Mouse (Mus musculus): ENCODE results near the gene Smc3. TPM values are rescaled to one million over a fixed set of nuclear protein-coding genes. Genes with fewer than 3 reads are reported as not detected.

The Smc3 gene
- polyA plus RNA-seq, 1 experiment from 2014 or later, result 19.7 TPM

GRCm38 (mm10) chr19:53679981-53680380, 79.8 kb downstream of the Smc3 start:
- no peak for TF ChIP-seq EP300 (IDR thresholded peaks at IDR 0.05; ENCODE audit: low read depth)
- no peak for TF ChIP-seq CTCF (IDR thresholded peaks at IDR 0.05; ENCODE audit: low read depth)
- WGBS (ENCODE audit: insufficient replicate concordance), result 77% methylated on average over 7 of the region's 7 CpGs

DNA sequence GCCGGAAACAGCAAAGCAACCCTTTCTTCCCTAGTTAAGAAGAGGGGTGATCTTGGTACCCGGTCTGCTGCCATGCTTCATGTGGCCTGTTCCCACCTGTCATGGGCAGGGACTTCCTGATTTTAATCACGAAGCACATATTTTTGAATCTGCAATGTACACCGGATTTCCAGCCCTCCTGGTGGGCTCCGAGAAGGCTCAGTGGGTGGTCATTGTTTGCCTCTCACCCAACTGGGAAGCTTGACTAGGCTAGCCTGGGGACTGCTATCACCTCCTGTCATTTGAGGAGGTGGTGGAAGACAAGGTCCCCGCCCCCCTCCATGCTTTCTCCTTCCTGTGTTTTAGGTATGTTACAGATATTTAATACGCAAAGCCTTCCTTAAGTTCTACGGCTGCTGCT, 82.2 kb downstream of the Smc3 start:
- H3K4me2 ChIP-seq (ENCODE audit: low read depth, low read length), result no peak overlapping the region
- DNase-seq (no peak), ATAC-seq (no peak)
- H3K27ac ChIP-seq (ENCODE audit: low read depth), result no peak overlapping the region
- H3K4me1 ChIP-seq (ENCODE audit: insufficient read depth), result peaks cover under 1% of the 10 kb centered on the region; the same call in 1 of the 2 replicates
- TF ChIP-seq CTCF (IDR thresholded peaks at IDR 0.05; ENCODE audit: low read depth) (no peak), EP300 (IDR thresholded peaks at IDR 0.05; ENCODE audit: low read depth) (no peak)
- no peak overlapping the region for H3K4me3 ChIP-seq (ENCODE audit: low read depth, low read length)
- peaks cover 38% of the 10 kb centered on the region for H3K27me3 ChIP-seq (ENCODE audit: insufficient read depth, low read length)
- no peaks in the 10 kb centered on the region for H3K9me3 ChIP-seq (ENCODE audit: low read length)
- no peak overlapping the region for H3K9ac ChIP-seq (replicated peaks)
- WGBS (ENCODE audit: insufficient replicate concordance), result 48% methylated on average over 8 of the region's 8 CpGs
- no peaks in the 10 kb centered on the region for H3K36me3 ChIP-seq (replicated peaks; ENCODE audit: insufficient read depth, low read length)

More at GRCm38 (mm10) chr19:53679981-53680380, 79.8 kb downstream of the Smc3 start:
- Histone ChIP-seq H3K36me3 (replicated peaks; ENCODE audit: insufficient read depth, low read length) (no peaks in the 10 kb centered on the region), H3K4me2 (ENCODE audit: low read depth, low read length) (no peak overlapping the region), H3K9ac (replicated peaks) (no peak overlapping the region), H3K27ac (ENCODE audit: low read depth) (no peak overlapping the region), H3K4me3 (ENCODE audit: low read depth, low read length) (no peak overlapping the region), H3K9me3 (ENCODE audit: low read length) (no peaks in the 10 kb centered on the region), H3K27me3 (ENCODE audit: insufficient read depth, low read length) (peaks cover 62% of the 10 kb centered on the region), H3K4me1 (ENCODE audit: insufficient read depth) (peaks cover 13% of the 10 kb centered on the region)
- ATAC-seq (no peak), DNase-seq (no peak)

GRCm38 (mm10) chr19:53687592-53687991, 87.4 kb downstream of the Smc3 start:
- Histone ChIP-seq H3K4me3 (ENCODE audit: low read depth, low read length) (no peak overlapping the region), H3K27me3 (ENCODE audit: insufficient read depth, low read length) (no peaks in the 10 kb centered on the region), H3K36me3 (replicated peaks; ENCODE audit: insufficient read depth, low read length) (no peaks in the 10 kb centered on the region), H3K4me2 (ENCODE audit: low read depth, low read length) (no peak overlapping the region), H3K9ac (replicated peaks) (no peak overlapping the region), H3K9me3 (ENCODE audit: low read length) (no peaks in the 10 kb centered on the region; the same call in 1 of the 2 replicates), H3K27ac (ENCODE audit: low read depth) (no peak overlapping the region), H3K4me1 (ENCODE audit: insufficient read depth) (no peaks in the 10 kb centered on the region)
- no peak for ATAC-seq
- TF ChIP-seq CTCF (IDR thresholded peaks at IDR 0.05; ENCODE audit: low read depth), result no peak
- no peak for TF ChIP-seq EP300 (IDR thresholded peaks at IDR 0.05; ENCODE audit: low read depth)
- no peak for DNase-seq
- WGBS (ENCODE audit: insufficient replicate concordance), result 77% methylated on average over 5 of the region's 5 CpGs

DNA sequence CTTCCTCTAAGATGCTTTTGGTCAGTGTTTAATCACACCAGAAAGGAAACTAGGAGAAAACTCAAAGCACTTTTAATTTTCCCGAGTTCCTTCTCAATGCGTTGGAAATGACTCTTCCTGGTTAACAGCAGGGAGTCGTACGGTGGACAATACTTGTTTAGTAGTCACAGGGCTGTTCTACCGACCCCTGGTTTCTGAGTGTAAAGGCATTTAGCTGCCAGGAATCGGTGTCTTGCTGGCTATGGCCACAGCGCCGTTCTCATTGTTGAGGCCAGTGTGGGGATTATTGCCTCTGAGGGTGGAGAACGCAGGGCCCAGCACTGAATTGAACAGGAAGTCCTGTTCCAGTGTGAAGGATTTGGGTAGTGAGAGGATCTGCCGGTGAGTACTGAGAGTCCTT, 90.6 kb downstream of the Smc3 start:
- H3K9ac ChIP-seq (replicated peaks), result no peak overlapping the region
- TF ChIP-seq CTCF (IDR thresholded peaks at IDR 0.05; ENCODE audit: low read depth), result no peak
- TF ChIP-seq EP300 (IDR thresholded peaks at IDR 0.05; ENCODE audit: low read depth), result no peak
- ATAC-seq, result no peak
- DNase-seq, result no peak
- H3K4me3 ChIP-seq (ENCODE audit: low read depth, low read length), result no peak overlapping the region
- no peaks in the 10 kb centered on the region for H3K27me3 ChIP-seq (ENCODE audit: insufficient read depth, low read length)
- H3K4me1 ChIP-seq (ENCODE audit: insufficient read depth), result no peaks in the 10 kb centered on the region
- 60% methylated on average over 10 of the region's 10 CpGs for WGBS (ENCODE audit: insufficient replicate concordance)
- H3K27ac ChIP-seq (ENCODE audit: low read depth), result no peak overlapping the region
- H3K4me2 ChIP-seq (ENCODE audit: low read depth, low read length), result no peak overlapping the region
- no peaks in the 10 kb centered on the region; the same call in 1 of the 2 replicates for H3K9me3 ChIP-seq (ENCODE audit: low read length)
- H3K36me3 ChIP-seq (replicated peaks; ENCODE audit: insufficient read depth, low read length), result no peaks in the 10 kb centered on the region

- no peak for TF ChIP-seq CTCF (IDR thresholded peaks at IDR 0.05; ENCODE audit: low read depth)
- no peak for TF ChIP-seq EP300 (IDR thresholded peaks at IDR 0.05; ENCODE audit: low read depth)
- WGBS (ENCODE audit: insufficient replicate concordance), result 14% methylated on average over 1 of the region's 1 CpGs
- no peaks in the 10 kb centered on the region for H3K36me3 ChIP-seq (replicated peaks; ENCODE audit: insufficient read depth, low read length)
These were observed 93.8 kb downstream of the Smc3 start for GRCm38 (mm10) chr19:53694020-53694419.

More at GRCm38 (mm10) chr19:53694020-53694419, 93.8 kb downstream of the Smc3 start:
- no peak overlapping the region for H3K4me2 ChIP-seq (ENCODE audit: low read depth, low read length)
- ATAC-seq (no peak), DNase-seq (no peak)
- no peak overlapping the region for H3K4me3 ChIP-seq (ENCODE audit: low read depth, low read length)
- no peak overlapping the region for H3K9ac ChIP-seq (replicated peaks)
- no peaks in the 10 kb centered on the region for H3K27me3 ChIP-seq (ENCODE audit: insufficient read depth, low read length)
- no peaks in the 10 kb centered on the region for H3K9me3 ChIP-seq (ENCODE audit: low read length)
- no peaks in the 10 kb centered on the region for H3K4me1 ChIP-seq (ENCODE audit: insufficient read depth)
- no peak overlapping the region for H3K27ac ChIP-seq (ENCODE audit: low read depth)

Other genes starting within 250 kb of the Smc3 start
- gene Gm10197, start 228.6 kb upstream of the Smc3 start, polyA plus RNA-seq (2015; fragmentation: Nextera tagmentation; extraction: Ambion mirVana), result not detected in 2 replicates
- gene Smndc1, start 209.8 kb upstream of the Smc3 start, polyA plus RNA-seq (2015; fragmentation: Nextera tagmentation; extraction: Ambion mirVana), result 18.9 and 21.7 TPM in 2 replicates
- 2.7 and 3.4 TPM in 2 replicates for gene Dusp5, start 71.3 kb upstream of the Smc3 start, polyA plus RNA-seq (2015; fragmentation: Nextera tagmentation; extraction: Ambion mirVana)
- gene Nutf2-ps1, start 11.3 kb upstream of the Smc3 start, polyA plus RNA-seq (2015; fragmentation: Nextera tagmentation; extraction: Ambion mirVana), result 86.8 and 101 TPM in 2 replicates
- gene Rbm20, start 76.9 kb downstream of the Smc3 start, polyA plus RNA-seq (2015; fragmentation: Nextera tagmentation; extraction: Ambion mirVana), result 0.16 and 0.17 TPM in 2 replicates

Measured in liver, postnatal 0 days (tissue).